Mouse (Mus musculus) kidney, embryonic 15.5 days (tissue): ENCODE data around the gene Cs. TPM values are rescaled to one million over a fixed set of nuclear protein-coding genes. Genes with fewer than 3 reads are reported as not detected.
A peak's percentile ranks its signal among the peaks of the same experiment; 100 is the strongest.

Experiments used
- ATAC-seq: fragments of 200-750 bp; cut with Nextera tagmentation; replicated peaks from 2 replicates; pipeline ENCODE4 v1.8.0; 2017; ENCODE audit warnings: moderate TSS enrichment; ENCODE audit not compliant: low FRiP score
- H3K27ac ChIP-seq: fragments of 300-500 bp; sonication (generic); 2 replicates; pipeline ENCODE4 v1.5.1; 2015; ENCODE audit warnings: mild to moderate bottlenecking, inconsistent platforms
- H3K27me3 ChIP-seq: fragments of 300-500 bp; sonication (generic); 2 replicates; pipeline ENCODE4 v1.6.1; 2015; ENCODE audit warnings: inconsistent platforms
- H3K36me3 ChIP-seq: fragments of 300-500 bp; sonication (generic); 2 replicates; pipeline ENCODE4 v1.6.1; 2015; ENCODE audit warnings: inconsistent platforms
- H3K4me1 ChIP-seq: fragments of 300-500 bp; sonication (generic); 2 replicates; pipeline ENCODE4 v1.6.1; 2015; ENCODE audit warnings: inconsistent platforms
- H3K4me2 ChIP-seq: fragments of 300-500 bp; sonication (generic); 2 replicates; pipeline ENCODE4 v1.6.1; 2015; ENCODE audit warnings: moderate library complexity, mild to moderate bottlenecking, inconsistent platforms
- H3K4me3 ChIP-seq: fragments of 300-500 bp; sonication (generic); replicated peaks from 2 replicates; pipeline ENCODE4 v1.5.1; 2015; ENCODE audit warnings: mild to moderate bottlenecking, inconsistent platforms
- H3K9ac ChIP-seq: fragments of 300-500 bp; sonication (generic); 2 replicates; pipeline ENCODE4 v1.6.1; 2015; ENCODE audit warnings: mild to moderate bottlenecking, inconsistent platforms
- H3K9me3 ChIP-seq: fragments of 300-500 bp; sonication (generic); replicated peaks from 2 replicates; pipeline ENCODE4 v1.6.1; 2016; ENCODE audit warnings: inconsistent platforms
- WGBS: fragments of 180-500 bp; shearing (Covaris S2); methylation state at CpG from one replicate; pipeline ENCODE4 v1.1.7; 2015; ENCODE audit warnings: mixed read lengths; 5-methylcytosine and 5-hydroxymethylcytosine counted together
- polyA plus RNA-seq: library from polyadenylated mRNA; unstranded; fragments of >200 nt; fragmentation: Nextera tagmentation; extraction: Ambion mirVana; gene quantifications from 2 replicates; pipeline ENCODE4 v1.2.1, GENCODE M21; 2015

Cs gene
- polyA plus RNA-seq, 1 experiment from 2014 or later = 214 TPM

DNA sequence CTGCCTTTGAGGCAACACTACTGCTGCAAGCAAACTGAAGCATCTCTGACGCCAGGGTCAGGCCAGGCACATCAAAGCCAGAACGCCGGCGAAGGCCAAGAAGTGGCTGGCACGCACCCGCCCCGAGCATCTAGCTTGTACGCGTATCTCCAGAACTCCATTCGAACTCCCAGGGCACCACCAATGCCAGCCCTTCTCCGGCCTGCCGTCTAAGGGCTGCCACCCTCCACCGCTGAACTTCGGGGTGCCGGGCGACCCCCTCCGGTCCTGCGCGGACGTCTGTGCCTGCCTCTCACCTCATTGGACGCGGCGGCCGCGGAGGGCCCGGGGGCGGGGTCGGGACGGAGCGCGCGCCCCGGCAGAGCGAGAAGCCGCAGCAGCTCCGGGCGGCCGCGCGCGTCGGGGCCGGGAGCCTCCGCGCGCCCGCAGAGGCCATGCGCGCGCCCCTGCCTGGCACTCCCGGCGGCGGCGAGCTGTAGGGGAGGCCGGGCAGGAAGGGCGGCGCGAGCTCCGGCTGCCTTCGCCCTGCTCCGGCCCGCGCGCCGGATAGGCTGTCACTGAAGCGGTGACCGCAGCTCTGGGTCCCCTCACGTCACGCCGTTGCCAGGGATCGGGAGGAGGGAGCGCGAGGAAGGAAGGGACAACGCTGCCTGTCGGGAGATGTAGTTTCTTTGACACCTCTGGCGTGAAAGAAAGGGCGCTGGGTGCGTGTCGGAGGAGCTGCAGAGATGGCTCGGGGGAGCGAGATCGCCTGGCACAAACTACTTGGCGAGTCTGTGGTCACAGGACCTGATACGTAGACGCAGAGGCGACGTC, 31.1 kb downstream of the Cs start, which contains the start of gene Coq10a:
Gene Coq10a, minus strand, starts transcription at position 596 of the 816 bp plus-strand sequence.
- Histone ChIP-seq H3K4me2 (peak within 1 kb of the TSS; percentile 88), H3K36me3 (peaks cover 23% of the 10 kb centered on the region), H3K9ac (peak within 1 kb of the TSS; percentile 61), H3K4me3 (peak within 1 kb of the TSS; percentile 73), H3K9me3 (no peaks in the 10 kb centered on the region), H3K27me3 (no peaks in the 10 kb centered on the region), H3K4me1 (peaks cover 18% of the 10 kb centered on the region), H3K27ac (peak within 1 kb of the TSS; percentile 92)
- whole genome bisulfite sequencing = under 1% methylated on average over 75 of the region's 87 CpGs
- ATAC-seq = peak; percentile 97

DNA sequence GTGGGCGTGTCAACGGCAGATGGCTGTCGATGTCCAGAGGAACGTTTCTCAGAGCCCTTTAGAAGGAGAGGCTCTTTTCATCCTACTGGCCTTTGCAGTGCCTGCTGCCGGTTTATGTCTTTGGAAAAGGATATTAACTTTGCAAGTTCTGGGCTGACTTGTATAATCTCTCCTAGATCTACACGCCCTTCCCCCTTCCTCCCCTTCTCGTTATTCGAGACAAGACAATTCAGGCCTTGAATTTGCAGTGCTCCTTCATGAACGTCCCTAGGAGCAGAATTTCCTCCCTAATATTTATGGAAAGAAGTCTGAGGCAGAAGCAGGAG, 31.6 kb downstream of the Cs start:
- peak overlapping the region; percentile 92 for H3K27ac ChIP-seq
- peak overlapping the region; percentile 61 for H3K9ac ChIP-seq
- no peak for ATAC-seq
- 3% methylated on average over 9 of the region's 9 CpGs for WGBS
- H3K4me3 ChIP-seq = peak overlapping the region; percentile 73
- H3K9me3 ChIP-seq = no peaks in the 10 kb centered on the region
- peak overlapping the region; percentile 88 for H3K4me2 ChIP-seq
- H3K27me3 ChIP-seq = no peaks in the 10 kb centered on the region
- H3K36me3 ChIP-seq = peaks cover 18% of the 10 kb centered on the region
- H3K4me1 ChIP-seq = peaks cover 18% of the 10 kb centered on the region

DNA sequence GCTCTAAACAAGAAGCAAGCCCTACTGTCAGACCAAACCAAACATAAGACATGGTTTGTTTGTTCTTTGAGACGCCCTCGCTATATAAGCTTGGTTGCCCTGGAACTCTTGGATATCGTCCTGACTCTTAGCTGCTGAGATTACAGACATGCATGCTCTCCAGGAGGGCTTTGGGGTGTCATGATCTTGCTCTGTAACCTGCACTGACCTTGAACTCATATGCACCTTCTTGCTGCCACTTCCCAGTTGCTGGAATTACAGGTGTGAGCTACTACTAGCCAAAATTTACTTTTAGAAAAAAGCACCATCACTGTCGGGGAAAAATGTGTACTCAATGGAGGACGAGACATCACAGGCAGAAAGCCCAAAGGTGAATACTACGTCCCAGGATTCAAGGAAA, 32.1 kb downstream of the Cs start:
- peak overlapping the region; percentile 73 for H3K4me3 ChIP-seq
- 81% methylated on average over 6 of the region's 6 CpGs for WGBS
- no peaks in the 10 kb centered on the region for H3K27me3 ChIP-seq
- peaks cover 18% of the 10 kb centered on the region for H3K4me1 ChIP-seq
- no peak for ATAC-seq
- H3K9ac ChIP-seq = peak overlapping the region; percentile 61; the same call in 1 of the 2 replicates
- peaks cover 14% of the 10 kb centered on the region for H3K36me3 ChIP-seq
- H3K27ac ChIP-seq = peak overlapping the region; percentile 92
- peak overlapping the region; percentile 88 for H3K4me2 ChIP-seq
- H3K9me3 ChIP-seq = no peaks in the 10 kb centered on the region

DNA sequence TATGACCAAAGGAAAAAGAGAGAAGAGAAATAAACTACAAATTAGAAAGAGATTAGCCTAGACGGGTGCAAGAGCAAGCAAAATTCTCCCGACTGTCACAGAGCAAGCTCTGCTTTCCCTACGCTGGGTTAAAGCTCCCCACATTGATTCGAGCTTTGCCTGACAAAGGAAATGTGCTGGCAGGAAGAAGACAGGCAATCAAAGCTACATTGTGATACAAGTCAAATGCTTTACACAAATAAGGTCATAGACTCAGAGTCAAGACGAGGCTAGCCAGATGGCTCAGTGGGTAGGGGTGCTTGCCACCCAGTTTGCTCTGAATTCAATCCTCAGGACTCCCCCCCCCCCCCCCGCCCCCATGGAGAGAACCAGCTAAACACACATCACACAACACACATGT, 32.5 kb downstream of the Cs start:
- Histone ChIP-seq H3K9me3 (no peaks in the 10 kb centered on the region), H3K9ac (no peak overlapping the region), H3K4me1 (peaks cover 18% of the 10 kb centered on the region), H3K36me3 (peaks cover 10% of the 10 kb centered on the region), H3K27ac (no peak overlapping the region), H3K27me3 (no peaks in the 10 kb centered on the region), H3K4me2 (no peak overlapping the region), H3K4me3 (no peak overlapping the region)
- WGBS = 59% methylated on average over 5 of the region's 6 CpGs
- ATAC-seq = no peak

DNA sequence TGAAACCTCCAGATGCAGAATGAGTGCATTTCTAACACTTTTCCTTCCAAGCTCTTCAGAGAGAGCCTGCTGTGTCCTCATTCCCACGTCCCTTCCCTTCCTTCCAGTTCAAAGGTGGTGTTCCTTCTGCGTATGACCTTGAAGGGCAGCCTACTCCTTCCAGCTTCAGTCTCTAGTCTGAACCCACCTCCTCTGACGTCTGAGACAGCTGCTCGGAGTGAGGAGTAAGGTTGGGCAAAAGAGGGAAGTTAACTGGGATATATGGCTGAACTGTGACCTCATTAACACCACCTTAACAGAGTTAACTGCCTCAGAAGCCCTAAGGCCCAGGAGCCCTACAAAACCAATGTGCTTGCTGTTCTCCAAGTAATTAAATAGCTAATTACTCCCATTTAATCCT, 33.1 kb downstream of the Cs start:
- Histone ChIP-seq H3K27ac (no peak overlapping the region), H3K9ac (no peak overlapping the region), H3K4me3 (no peak overlapping the region), H3K36me3 (peaks cover 4% of the 10 kb centered on the region; the same call in 1 of the 2 replicates), H3K9me3 (no peaks in the 10 kb centered on the region), H3K27me3 (no peaks in the 10 kb centered on the region), H3K4me2 (no peak overlapping the region), H3K4me1 (peaks cover 18% of the 10 kb centered on the region)
- 35% methylated on average over 4 of the region's 4 CpGs for WGBS
- no peak for ATAC-seq

DNA sequence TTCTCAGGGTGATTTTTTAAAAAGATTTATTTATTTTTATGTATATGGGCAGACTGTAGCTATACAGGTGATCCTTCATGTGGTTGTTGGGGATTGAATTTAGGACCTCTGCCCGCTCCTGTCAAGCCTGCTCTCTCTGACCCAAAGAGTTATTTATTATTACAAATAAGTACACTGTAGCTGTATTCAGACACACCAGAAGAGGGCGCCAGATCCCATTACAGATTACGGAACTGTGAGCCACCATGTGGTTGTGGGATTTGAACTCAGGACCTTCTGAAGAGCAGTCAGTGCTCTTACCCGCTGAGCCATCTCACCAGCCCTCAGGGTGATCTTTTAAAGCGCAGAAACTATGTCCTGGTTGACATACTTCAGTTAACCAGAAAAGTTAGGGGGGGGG, 34.6 kb downstream of the Cs start:
- Histone ChIP-seq H3K9me3 (no peaks in the 10 kb centered on the region), H3K36me3 (no peaks in the 10 kb centered on the region), H3K27ac (no peak overlapping the region), H3K4me3 (no peak overlapping the region), H3K4me1 (peaks cover 26% of the 10 kb centered on the region), H3K27me3 (no peaks in the 10 kb centered on the region), H3K4me2 (no peak overlapping the region), H3K9ac (no peak overlapping the region)
- 76% methylated on average over 5 of the region's 5 CpGs for WGBS
- ATAC-seq = no peak

DNA sequence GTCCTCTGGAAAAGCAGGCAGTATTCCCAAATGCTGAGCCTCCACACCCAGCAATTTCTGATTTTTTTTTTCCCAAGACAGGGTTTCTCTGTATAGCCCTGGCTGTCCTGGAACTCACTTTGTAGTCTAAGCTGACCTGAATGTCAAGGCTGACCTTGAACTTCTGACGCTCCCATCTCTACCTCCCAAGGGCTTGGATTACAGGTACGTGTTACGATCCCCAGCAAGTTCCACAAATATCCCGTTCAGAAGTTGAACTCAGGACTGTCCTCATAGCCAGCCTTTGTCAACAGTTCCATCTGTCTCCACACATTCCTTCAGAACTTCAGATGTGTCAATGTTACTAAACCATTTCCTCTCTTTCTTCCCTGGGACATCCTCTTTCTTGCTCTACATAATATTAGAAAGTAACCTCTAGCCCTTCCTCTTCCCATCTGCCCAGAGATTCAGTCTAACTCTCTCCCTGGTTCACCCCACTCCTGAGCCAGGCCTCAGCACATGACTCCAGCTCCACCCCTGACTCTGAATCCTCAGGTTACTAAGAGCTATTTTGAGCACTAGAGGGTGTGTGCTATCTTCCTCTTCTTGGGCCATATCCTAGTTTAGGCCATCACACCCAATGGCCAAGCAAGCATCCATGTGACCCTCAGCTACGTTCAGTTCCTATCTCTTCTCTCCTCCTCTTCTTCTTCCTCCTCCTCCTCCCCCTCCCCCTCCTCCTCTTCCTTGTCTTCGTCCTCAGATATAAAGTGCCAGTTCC, 35.6 kb downstream of the Cs start:
- no peak overlapping the region for H3K4me3 ChIP-seq
- ATAC-seq = no peak
- H3K36me3 ChIP-seq = no peaks in the 10 kb centered on the region
- WGBS = 69% methylated on average over 6 of the region's 6 CpGs
- no peak overlapping the region for H3K4me2 ChIP-seq
- peaks cover 24% of the 10 kb centered on the region for H3K4me1 ChIP-seq
- no peak overlapping the region for H3K9ac ChIP-seq
- H3K27ac ChIP-seq = peak overlapping the region; percentile 1; the same call in 1 of the 2 replicates
- no peaks in the 10 kb centered on the region for H3K9me3 ChIP-seq
- H3K27me3 ChIP-seq = no peaks in the 10 kb centered on the region

DNA sequence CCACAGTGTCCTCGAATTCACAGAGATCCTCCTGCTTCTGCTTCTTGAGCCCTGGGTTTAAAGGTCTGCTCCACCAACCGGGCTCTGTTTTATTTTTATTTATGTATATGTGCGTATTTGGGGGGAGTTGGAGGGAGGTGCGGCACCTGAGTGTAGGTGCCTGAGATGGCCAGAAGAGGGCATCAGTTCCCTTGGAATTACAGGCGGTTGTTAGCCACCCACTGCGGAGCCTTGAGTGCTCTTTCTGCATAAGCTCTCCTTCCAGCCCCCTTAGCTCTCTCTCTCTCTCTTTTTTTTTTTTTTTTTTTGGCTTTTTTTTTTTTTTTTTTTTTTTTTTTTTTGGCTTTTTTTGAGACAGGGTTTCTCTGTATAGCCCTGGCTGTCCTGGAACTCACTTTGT, 36.9 kb downstream of the Cs start:
- WGBS = 78% methylated on average over 6 of the region's 6 CpGs
- Histone ChIP-seq H3K4me3 (no peak overlapping the region), H3K9ac (no peak overlapping the region), H3K36me3 (peaks cover 11% of the 10 kb centered on the region), H3K27me3 (no peaks in the 10 kb centered on the region), H3K9me3 (no peaks in the 10 kb centered on the region), H3K4me2 (no peak overlapping the region), H3K27ac (no peak overlapping the region), H3K4me1 (peaks cover 32% of the 10 kb centered on the region)
- no peak for ATAC-seq

DNA sequence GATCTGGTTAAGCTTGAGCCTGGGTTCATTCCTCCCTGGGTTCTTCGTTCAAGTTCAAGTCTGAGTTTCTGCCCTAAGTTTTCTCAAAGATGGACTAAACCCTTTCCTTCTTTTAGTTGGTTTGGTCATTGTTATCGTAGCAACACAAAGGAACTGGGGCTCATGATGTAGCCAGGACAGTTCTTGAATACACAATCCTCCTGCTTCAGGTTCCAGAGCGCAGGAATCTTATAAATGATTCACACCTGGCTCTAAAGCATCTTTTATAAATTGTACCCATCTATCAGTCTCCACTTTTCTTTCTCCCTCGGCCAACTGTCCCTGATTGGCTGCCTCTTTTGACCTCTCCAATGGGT, 38.5 kb downstream of the Cs start:
- H3K4me2 ChIP-seq = peak overlapping the region; percentile 85
- WGBS = 48% methylated on average over 4 of the region's 4 CpGs
- H3K27me3 ChIP-seq = no peaks in the 10 kb centered on the region
- peak overlapping the region; percentile 96 for H3K27ac ChIP-seq
- peak overlapping the region; percentile 92 for H3K9ac ChIP-seq
- H3K9me3 ChIP-seq = no peaks in the 10 kb centered on the region
- peak overlapping the region; percentile 74 for H3K4me3 ChIP-seq
- no peak for ATAC-seq
- peaks cover 28% of the 10 kb centered on the region for H3K4me1 ChIP-seq
- peaks cover 28% of the 10 kb centered on the region for H3K36me3 ChIP-seq

DNA sequence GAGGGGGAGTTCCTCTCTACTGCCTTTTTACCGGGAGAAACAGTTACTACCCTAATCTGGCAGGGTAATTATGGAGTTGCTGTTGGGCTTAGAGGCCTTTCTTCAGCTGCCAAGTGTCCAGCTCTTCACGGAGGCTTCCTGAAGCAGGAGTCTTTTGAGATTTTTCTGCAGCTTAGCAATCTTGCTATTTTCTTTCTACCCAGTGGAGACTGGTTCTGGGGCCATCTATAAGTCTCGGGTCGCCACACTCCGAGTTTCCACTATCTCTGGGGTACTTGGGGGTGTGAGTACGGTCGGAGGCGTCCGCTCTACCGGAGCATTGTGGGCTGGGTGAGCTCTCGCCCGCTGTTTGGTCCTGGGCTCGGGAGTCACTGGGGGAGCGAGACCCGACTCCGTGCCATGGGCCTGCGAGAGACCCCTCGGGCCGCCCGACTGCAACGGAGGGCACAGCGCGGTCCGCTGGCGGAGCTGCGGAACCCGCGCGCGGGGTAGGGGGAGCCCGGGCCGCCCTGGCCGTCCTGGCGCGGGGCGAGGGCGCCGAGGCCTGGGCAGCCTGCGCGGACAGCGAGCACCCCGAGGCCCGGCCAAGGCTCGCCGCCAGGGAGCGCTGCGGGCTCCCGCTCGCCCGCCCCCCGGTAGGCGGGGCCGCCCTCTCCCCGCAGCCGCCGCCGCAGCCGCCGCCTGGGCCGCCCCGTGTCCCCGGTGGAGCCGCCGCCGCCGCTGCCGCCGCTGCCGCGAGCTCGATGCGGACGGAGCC, 39.1 kb downstream of the Cs start, which contains the start of gene Ankrd52:
Gene Ankrd52, plus strand, starts transcription at position 661 of the 757 bp plus-strand sequence.
- no peaks in the 10 kb centered on the region for H3K27me3 ChIP-seq
- peaks cover 33% of the 10 kb centered on the region for H3K36me3 ChIP-seq
- peak; percentile 95 for ATAC-seq
- H3K9ac ChIP-seq = peak within 1 kb of the TSS; percentile 92
- peak within 1 kb of the TSS; percentile 85 for H3K4me2 ChIP-seq
- H3K4me1 ChIP-seq = peaks cover 28% of the 10 kb centered on the region
- H3K4me3 ChIP-seq = peak within 1 kb of the TSS; percentile 74
- H3K27ac ChIP-seq = peak within 1 kb of the TSS; percentile 96
- WGBS = 1% methylated on average over 48 of the region's 73 CpGs
- H3K9me3 ChIP-seq = no peaks in the 10 kb centered on the region

DNA sequence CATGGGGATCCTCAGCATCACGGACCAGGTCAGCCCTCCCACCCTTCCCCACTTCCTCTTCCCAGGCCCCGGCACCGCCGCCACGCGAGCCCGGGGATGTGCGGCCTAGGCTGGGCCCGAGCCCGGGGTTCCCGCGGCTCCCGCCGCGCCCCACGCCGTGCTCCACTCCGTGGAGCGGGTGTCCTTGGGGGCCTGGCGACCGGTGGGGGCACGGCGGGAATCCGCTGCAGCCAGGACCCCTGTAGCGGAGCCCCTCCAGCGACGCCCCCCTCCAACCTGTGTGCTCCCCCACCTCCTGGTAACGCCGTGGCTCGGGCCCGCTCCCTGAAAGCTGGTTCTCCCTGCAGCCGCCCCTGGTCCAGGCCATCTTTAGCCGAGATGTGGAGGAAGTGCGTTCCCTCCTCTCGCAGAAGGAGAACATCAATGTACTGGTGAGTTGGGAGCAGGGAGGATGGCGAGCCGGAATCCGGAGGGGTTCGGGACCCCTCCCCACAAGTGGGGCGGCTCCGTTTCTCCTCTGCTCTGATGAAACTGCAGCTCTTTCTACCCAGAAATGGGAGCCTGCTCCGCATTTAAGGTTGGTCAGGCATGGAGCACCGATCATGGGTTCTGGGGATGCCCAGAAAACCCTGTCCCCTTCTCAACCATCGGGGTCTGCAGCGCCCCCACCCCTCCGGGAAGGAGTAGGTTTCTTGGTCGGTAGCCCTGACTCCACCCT, 39.8 kb downstream of the Cs start:
- peak overlapping the region; percentile 92 for H3K9ac ChIP-seq
- peak overlapping the region; percentile 85 for H3K4me2 ChIP-seq
- peaks cover 41% of the 10 kb centered on the region for H3K36me3 ChIP-seq
- peak overlapping the region; percentile 74 for H3K4me3 ChIP-seq
- peak overlapping the region; percentile 96 for H3K27ac ChIP-seq
- peaks cover 28% of the 10 kb centered on the region for H3K4me1 ChIP-seq
- peak; percentile 77 for ATAC-seq
- WGBS = 0% methylated on average over 47 of the region's 47 CpGs
- no peaks in the 10 kb centered on the region for H3K27me3 ChIP-seq
- H3K9me3 ChIP-seq = no peaks in the 10 kb centered on the region
